ENCODE assay signal across 34 mouse cellular contexts in the genomic region with DNA sequence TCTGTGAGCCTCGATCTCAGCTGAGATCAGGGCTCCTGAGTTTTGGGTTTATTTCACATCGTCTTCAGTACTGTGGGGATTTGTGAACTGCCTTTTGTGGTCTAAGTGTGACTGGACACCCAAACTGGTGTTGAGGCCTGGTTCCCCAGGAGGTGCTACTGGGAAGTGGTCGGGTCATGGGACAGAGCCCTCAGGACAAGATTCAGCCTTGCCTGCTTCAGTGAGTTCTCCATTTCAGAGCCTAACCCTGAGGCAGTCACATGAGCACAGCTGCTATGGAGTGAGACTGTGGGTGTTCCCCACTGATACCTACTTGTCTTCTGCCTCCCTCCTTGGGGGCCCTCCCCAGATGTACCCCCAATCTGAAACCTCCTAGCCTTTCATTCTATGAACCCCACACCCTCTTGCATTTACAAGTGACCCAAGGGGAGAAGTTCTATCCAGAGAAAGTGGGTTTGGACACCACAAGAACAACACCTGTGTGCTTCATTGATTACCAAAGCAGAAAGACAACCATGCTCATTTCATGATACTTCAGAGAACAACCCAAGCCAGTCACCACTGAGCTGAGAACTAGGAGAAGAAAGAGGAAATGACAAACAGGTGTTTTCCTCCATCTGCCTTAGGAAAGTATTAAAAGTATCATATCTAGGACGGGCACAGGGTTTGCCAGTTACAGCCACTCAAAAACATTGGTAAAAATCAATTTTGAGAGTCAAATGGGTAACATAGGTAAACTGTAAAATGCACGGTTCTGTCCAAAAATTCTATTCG.
A peak's percentile ranks its signal among the peaks of the same experiment; 100 is the strongest.
DNase-seq lines count a peak whose midpoint lies in the region; ATAC-seq lines count a peak whose summit lies in the region.
"Had no signal": no experiment of that assay in that cellular context is flagged by ENCODE, and none has a peak within 500 bp of the region (broad histone marks: within the 10 kb centered on the region; RNA-seq: fewer than 3 reads in every experiment).

No protein-coding gene starts in this region.

- peaks cover 3% of the 10 kb centered on the region; the same call in 1 of the 2 replicates for H3K4me1 ChIP-seq in midbrain, embryonic 11.5 days (ENCODE audit: control insufficient read depth, insufficient read depth, low read length)
- H3K4me1 ChIP-seq: liver, embryonic 12.5 days had no signal

- H3K27me3 ChIP-seq in splenic B cell, adult 2 months (ENCODE audit: control insufficient read depth, insufficient read depth, low read length, poor library complexity, severe bottlenecking) = no peaks in the 10 kb centered on the region
- no peaks in the 10 kb centered on the region for H3K27me3 ChIP-seq in midbrain, embryonic 11.5 days (ENCODE audit: control insufficient read depth, insufficient read depth, low read length)

- 81% methylated on average over 6 of the region's 6 CpGs for WGBS in midbrain, embryonic 11.5 days

- H3K4me2 ChIP-seq in midbrain, embryonic 11.5 days = no peak overlapping the region
- H3K4me2 ChIP-seq: embryonic facial prominence, embryonic 15.5 days; forebrain, embryonic 13.5 days; heart, embryonic 13.5 days; hindbrain, embryonic 15.5 days; kidney, embryonic 15.5 days; limb, embryonic 13.5 days; liver, embryonic 12.5 days; neural tube, embryonic 15.5 days had no signal

- no peak overlapping the region for H3K27ac ChIP-seq in midbrain, embryonic 11.5 days (ENCODE audit: low read depth, low read length)
- H3K27ac ChIP-seq: embryonic facial prominence, embryonic 10.5 days; embryonic facial prominence, embryonic 15.5 days; forebrain, embryonic 13.5 days; heart, adult 2 months; heart, embryonic 13.5 days; hindbrain, embryonic 15.5 days; kidney, embryonic 15.5 days; limb, embryonic 13.5 days; liver, embryonic 12.5 days; macrophage; midbrain, embryonic 10.5 days; neural tube, embryonic 15.5 days; stomach, postnatal 0 days had no signal

- H3K4me3 ChIP-seq in midbrain, embryonic 11.5 days (ENCODE audit: low read depth, low read length) = no peak overlapping the region
- H3K4me3 ChIP-seq: embryonic facial prominence, embryonic 10.5 days; embryonic facial prominence, embryonic 15.5 days; forebrain, embryonic 13.5 days; heart, adult 2 months; heart, embryonic 13.5 days; hindbrain, embryonic 15.5 days; kidney, embryonic 15.5 days; limb, embryonic 13.5 days; liver, embryonic 12.5 days; midbrain, embryonic 10.5 days; neural tube, embryonic 15.5 days had no signal

- no peaks in the 10 kb centered on the region for H3K9me3 ChIP-seq in midbrain, embryonic 11.5 days (ENCODE audit: control insufficient read depth, low read length)
- H3K9me3 ChIP-seq: embryonic facial prominence, embryonic 10.5 days; embryonic facial prominence, embryonic 15.5 days; forebrain, embryonic 13.5 days; heart, embryonic 13.5 days; hindbrain, embryonic 15.5 days; kidney, embryonic 15.5 days; limb, embryonic 13.5 days; liver, embryonic 12.5 days; midbrain, embryonic 10.5 days; neural tube, embryonic 15.5 days had no signal

- no peak overlapping the region for H3K9ac ChIP-seq in midbrain, embryonic 11.5 days (ENCODE audit: low read length)
- H3K9ac ChIP-seq: embryonic facial prominence, embryonic 15.5 days; forebrain, embryonic 13.5 days; heart, embryonic 13.5 days; hindbrain, embryonic 15.5 days; kidney, embryonic 15.5 days; limb, embryonic 13.5 days; liver, embryonic 12.5 days; liver, postnatal 0 days; neural tube, embryonic 15.5 days had no signal

- no peaks in the 10 kb centered on the region for H3K36me3 ChIP-seq in splenic B cell, adult 2 months (ENCODE audit: control insufficient read depth, insufficient read depth, low read length, poor library complexity, severe bottlenecking)
- no peaks in the 10 kb centered on the region for H3K36me3 ChIP-seq in midbrain, embryonic 11.5 days (ENCODE audit: control insufficient read depth, insufficient read depth, low read length)
- H3K36me3 ChIP-seq: embryonic facial prominence, embryonic 10.5 days; embryonic facial prominence, embryonic 15.5 days; heart, embryonic 13.5 days; hindbrain, embryonic 15.5 days; kidney, embryonic 15.5 days; limb, embryonic 13.5 days; liver, embryonic 12.5 days; midbrain, embryonic 10.5 days; neural tube, embryonic 15.5 days had no signal

- peak; percentile 26 for DNase-seq in lung, postnatal 36 days
- DNase-seq in lung, postnatal 10 days = no peak
- peak; percentile 4 for DNase-seq in thymus, postnatal 0 days (ENCODE audit: low spot score)
- DNase-seq in thymus, postnatal 36 days = no peak
- DNase-seq in splenic B cell, adult 2 months (ENCODE audit: low read depth, low spot score) = peak; percentile 68
- DNase-seq in layer of hippocampus, postnatal 14 days (ENCODE audit: low spot score in 2 of 2) = no peak
- DNase-seq in midbrain, embryonic 11.5 days (ENCODE audit: low spot score, missing footprints) = no peak
- DNase-seq: adrenal gland, postnatal 36 days; cerebellum, adult 2 months; cerebellum, postnatal 14 days; gastrocnemius, postnatal 25 days; heart, adult 2 months; heart, postnatal 10 days; kidney, adult 11 months; kidney, postnatal 25 days; liver, postnatal 0 days; right cerebral cortex, postnatal 25 days; thymus, adult 2 months had no signal

- peak; percentile 63 for ATAC-seq in granulocyte monocyte progenitor cell, adult 5-6 weeks (replicated peaks; ENCODE audit: poor library complexity, severe bottlenecking)
- no peak for ATAC-seq in midbrain, embryonic 11.5 days (ENCODE audit: low FRiP score)
- ATAC-seq: CD4-positive, CD25-positive, alpha-beta regulatory T cell, adult 4 months; forebrain, embryonic 13.5 days; inflammation-experienced regulatory T-cells, adult 6 months; liver, embryonic 12.5 days; liver, postnatal 0 days; midbrain, embryonic 16.5 days had no signal

Comparison
In these comparisons a context has a peak if more than half of its experiments do, and no peak if none do; other contexts are left out.
1. DNase-seq: peak in lung, postnatal 36 days (single experiment), thymus, postnatal 0 days (single experiment) and splenic B cell, adult 2 months (single experiment); none in lung, postnatal 10 days (single experiment), thymus, postnatal 36 days (0 of 2), layer of hippocampus, postnatal 14 days (0 of 2) and midbrain, embryonic 11.5 days (single experiment).